Mouse (Mus musculus): ENCODE measurements around the gene Gm14226. TPM values are rescaled to one million over a fixed set of nuclear protein-coding genes. Genes with fewer than 3 reads are reported as not detected.
"Not testable (repeated sequence)": the region's sequence is repeated elsewhere in the genome, so short reads cannot be mapped to it uniquely, and the experiment has no call there.

The Gm14226 gene
- total RNA-seq (2014; fragmentation: Nextera tagmentation): not detected in 2 replicates
- not detected in 2 replicates for total RNA-seq (2017)

DNA sequence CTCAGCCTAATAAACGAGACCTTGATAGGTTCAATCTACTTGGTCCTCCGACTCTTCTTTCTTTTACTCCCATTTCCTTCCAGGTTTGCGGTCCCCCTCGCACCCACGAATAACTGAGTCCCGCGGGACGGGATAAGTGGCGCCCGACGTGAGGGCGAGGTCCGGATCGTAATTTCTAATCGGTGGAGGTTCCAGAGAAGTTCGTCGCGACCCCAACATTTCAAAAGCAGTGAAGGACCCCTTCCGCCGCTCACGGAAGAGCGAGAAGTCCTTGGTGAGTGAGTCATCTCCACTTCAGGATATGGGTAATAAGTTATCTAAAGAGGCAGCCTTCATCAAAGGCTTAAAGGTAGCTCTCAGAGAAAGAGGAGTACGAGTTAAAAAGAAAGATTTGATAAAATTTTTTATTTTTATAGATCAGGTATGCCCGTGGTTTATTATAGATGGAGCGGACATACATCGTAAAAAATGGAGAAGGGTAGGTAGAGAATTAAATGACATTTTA lies at the start of gene Gm14226:
TSS of gene Gm14226 (plus strand) at position 16 of the 505 bp plus-strand sequence.
- not testable (repeated sequence) for ATAC-seq (replicated peaks; ENCODE audit: low FRiP score, low TSS enrichment, poor library complexity, severe bottlenecking)

DNA sequence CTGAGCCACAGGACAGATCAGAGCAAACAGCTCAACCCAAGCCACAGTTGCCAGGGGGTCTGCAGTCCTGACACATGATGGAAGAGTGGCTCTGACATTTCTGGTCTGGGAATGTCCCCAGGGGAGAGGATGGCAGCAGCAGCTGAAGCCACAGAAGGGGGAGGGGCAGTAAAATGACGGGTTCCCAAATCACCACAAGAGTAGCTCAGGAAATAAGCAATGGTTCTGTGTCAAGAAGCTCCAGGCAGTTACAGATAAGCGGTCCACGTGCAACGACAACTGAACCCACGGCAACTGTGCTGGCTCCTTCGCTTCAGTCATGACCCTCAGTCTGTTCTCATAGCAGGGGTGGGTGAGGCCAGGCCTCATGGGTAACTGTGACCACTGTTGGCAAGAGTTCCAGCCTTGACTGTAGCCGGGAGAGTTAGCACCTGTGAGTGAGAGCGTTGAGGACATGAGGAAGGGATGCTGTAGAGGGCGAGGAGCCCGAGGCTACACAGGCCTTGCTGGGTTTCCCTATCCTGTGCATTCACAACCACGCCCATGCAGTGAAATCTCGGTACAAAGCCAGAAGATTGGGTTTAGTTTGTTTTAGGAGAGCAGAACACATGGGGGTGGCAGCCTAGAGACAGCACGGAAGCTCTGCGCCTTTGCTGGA lies 48.2 kb upstream of the Gm14226 start:
- ATAC-seq (replicated peaks; ENCODE audit: low FRiP score, low TSS enrichment, poor library complexity, severe bottlenecking): peak; percentile 75

DNA sequence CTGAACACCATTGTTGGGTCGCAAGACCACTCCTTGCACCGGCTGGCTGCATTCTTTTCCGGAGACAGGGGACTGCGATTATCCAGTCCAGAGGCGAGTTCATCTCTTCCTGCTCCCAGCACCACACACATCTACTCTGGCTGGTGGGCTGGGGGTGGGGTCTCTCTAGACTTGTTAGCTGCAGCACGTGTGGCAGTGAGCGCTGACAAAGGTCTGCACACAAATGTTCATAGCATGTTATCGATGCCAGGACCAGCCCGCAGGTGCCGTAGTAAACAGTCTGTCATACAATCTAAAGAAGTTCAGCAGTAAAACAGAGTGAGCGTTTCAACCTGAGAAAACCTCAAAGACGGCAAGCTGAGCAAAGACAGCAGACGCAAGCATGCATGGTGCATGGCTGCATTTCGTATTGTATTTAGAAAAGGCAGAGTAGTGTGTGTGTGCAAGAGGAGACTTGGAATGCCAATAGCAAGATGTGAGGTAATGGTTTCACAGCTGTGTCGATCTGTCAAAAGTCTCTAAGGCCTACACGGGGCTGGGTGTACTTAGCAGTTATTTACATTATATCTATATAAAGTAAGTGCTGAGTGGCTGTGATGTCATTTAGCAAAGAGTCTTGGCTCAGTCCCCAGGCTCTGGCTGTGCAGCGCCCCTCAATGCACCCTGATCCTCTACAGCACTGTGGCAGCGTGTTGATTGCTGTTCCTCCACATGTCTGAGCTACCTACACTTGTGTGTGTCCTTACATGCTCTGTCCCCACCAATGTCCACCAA lies 46.0 kb upstream of the Gm14226 start:
- no peak for ATAC-seq (replicated peaks; ENCODE audit: low FRiP score, low TSS enrichment, poor library complexity, severe bottlenecking)

DNA sequence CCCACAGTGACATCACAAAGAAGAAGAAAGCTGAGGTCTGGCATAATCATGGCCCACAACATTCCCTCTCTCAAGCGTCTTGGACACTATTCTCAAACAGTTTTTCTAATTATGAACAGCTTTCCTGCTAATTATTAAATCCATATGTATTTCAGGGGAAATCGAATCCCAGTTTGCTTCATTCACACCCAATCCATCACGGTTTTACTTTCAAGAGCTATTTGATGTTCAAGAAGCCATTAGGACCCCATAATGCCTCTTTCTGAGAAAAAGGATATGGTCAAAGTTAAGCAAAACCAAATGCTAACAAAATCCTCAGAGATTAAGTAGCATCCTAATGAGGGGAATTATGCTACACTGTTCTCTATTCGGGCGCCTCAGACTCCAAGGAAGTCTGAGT lies 45.1 kb upstream of the Gm14226 start:
- ATAC-seq (replicated peaks; ENCODE audit: low FRiP score, low TSS enrichment, poor library complexity, severe bottlenecking): no peak

DNA sequence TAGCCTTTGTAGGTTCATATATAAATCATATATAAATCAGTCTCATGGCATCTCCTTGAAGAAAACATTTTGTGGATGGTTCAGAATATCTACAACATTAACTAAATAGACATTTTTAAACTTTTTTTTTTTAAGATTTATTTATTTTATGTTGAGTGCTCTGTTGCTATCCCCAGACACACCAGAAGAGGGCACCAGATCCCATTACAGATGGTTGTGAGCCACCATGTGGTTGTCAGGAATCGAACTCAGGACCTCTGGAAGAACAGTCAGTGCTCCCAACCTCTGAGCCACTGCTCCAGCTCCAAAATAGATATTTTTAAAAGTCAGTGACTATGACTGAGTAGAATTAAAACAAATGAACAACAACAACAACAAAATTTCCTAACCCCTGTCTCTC lies 31.5 kb upstream of the Gm14226 start:
- ATAC-seq (replicated peaks; ENCODE audit: low FRiP score, low TSS enrichment, poor library complexity, severe bottlenecking): no peak

DNA sequence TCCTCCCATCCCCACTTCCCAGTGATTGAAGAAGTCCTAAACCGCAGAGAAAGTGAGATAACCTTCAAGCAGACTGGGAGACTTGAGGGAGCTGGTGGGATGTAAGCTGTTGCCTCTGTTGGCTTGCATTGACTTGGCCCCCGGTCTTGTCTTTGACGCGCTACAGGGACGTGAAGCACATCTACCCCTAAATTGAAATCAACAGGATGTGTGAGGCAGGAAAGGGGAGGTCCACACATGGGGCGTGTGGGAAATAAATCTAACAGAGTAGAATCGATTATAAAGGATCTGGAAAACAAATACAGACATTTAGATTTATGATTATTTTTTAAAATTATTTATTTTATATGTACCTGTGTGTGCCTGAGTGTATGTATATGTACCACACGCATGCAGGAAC lies 26.7 kb upstream of the Gm14226 start:
- ATAC-seq (replicated peaks; ENCODE audit: low FRiP score, low TSS enrichment, poor library complexity, severe bottlenecking): no peak

DNA sequence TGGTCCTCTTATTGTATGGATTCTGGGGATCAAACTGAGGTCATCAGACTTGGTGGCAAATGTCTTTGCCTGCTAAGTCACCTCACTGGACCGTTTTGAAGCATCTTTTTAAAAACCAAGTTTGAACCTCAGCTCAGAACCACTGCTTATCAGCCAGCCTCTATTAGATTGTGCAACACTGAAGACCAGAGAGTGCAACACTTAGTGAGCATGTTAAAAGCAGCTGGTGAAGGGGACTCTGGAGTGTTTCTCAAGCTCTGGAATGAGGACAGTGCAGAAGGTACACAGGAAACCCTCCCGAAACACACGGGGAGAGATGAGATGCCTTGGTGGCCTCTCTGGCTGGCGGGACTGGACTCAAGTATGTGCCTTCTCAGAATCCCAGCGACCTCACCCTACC lies 26.0 kb upstream of the Gm14226 start:
- no peak for ATAC-seq (replicated peaks; ENCODE audit: low FRiP score, low TSS enrichment, poor library complexity, severe bottlenecking)

DNA sequence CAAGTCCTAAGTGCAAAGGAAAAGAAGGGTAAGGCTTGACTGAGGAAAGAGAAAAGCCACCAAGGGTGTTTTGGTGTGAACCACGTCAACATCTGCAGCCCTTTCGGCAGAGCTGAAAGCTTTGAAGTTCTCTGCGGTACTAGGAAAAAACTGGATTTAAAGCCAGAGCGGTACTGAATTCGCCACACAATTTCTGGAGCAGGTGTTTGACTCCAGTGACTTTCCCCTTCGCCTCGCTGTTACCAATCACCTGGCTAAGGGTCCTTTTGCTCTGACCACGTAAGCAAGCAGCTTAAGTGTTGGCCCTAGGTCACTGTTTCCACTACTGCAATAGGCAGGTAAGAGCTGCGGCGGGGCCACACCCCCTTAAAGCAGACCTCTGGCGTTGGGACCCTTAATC lies 12.6 kb upstream of the Gm14226 start:
- no peak for ATAC-seq (replicated peaks; ENCODE audit: low FRiP score, low TSS enrichment, poor library complexity, severe bottlenecking)

DNA sequence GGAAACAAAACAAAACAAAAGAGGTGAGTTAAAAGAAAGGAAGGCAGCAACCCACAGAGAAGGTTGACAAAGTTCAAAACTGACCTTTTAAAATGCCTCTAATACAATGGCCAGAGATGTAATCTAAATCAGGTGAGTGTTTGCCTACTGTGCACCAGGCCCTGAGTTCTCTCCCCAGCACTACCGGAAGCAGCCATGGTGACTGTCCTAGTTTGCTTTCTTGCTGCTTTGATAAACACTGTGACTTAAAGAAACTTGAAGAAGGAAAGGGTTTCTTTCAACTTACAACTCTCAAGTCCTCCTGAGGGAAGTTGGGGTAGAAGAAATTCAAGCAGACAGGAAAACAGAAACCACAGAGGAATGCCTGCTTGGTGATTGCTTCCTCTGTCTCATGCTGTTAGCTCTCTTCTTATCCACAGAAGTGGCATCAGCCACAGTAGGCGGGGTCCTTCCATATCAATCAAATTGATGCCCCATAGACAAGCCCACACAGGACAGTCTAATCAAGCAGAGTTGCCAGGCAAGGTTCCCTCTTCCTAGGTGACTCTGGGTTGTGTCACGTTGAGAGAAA lies 6.9 kb upstream of the Gm14226 start:
- peak; percentile 70 for ATAC-seq (replicated peaks; ENCODE audit: low FRiP score, low TSS enrichment, poor library complexity, severe bottlenecking)

DNA sequence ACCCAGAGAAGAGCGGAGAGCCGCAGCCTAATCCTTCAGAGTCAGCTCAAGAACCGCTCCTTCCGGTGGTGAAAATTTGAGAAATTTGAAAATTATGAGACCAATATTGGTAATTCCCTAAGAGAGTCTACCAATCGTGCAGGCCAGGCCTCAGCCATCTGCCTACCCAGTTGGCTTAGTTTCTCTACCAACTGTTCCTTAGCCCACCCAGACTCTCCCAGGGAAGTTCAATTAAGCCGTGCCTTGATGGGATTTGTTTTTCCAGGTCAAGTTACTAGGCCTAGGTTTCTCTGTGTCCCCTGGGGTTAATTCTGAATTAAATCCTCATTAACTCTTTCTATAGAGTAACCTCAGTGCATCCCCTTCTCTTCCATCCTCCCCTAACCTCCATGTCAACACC lies 5.1 kb upstream of the Gm14226 start:
- no peak for ATAC-seq (replicated peaks; ENCODE audit: low FRiP score, low TSS enrichment, poor library complexity, severe bottlenecking)

DNA sequence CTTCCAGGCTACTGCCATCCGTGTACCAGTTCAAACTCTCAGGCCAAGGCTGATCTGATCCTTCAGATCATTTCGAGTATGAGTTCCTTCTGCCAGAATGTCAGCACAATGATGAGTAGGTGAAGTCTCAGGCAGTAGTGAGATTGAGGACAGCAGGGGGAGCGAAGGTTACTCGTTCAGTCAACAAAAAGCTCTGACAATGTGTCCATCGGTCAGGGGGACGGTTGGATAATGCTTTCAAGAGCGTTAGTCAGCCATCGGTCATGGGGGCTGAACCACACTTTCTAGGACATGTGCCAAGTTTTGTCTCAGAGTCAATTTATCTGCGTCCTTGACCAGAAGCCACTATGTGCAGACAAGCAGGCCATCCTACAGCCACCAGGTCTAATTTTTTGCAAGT lies 1.3 kb upstream of the Gm14226 start:
- ATAC-seq (replicated peaks; ENCODE audit: low FRiP score, low TSS enrichment, poor library complexity, severe bottlenecking): not testable (repeated sequence)

DNA sequence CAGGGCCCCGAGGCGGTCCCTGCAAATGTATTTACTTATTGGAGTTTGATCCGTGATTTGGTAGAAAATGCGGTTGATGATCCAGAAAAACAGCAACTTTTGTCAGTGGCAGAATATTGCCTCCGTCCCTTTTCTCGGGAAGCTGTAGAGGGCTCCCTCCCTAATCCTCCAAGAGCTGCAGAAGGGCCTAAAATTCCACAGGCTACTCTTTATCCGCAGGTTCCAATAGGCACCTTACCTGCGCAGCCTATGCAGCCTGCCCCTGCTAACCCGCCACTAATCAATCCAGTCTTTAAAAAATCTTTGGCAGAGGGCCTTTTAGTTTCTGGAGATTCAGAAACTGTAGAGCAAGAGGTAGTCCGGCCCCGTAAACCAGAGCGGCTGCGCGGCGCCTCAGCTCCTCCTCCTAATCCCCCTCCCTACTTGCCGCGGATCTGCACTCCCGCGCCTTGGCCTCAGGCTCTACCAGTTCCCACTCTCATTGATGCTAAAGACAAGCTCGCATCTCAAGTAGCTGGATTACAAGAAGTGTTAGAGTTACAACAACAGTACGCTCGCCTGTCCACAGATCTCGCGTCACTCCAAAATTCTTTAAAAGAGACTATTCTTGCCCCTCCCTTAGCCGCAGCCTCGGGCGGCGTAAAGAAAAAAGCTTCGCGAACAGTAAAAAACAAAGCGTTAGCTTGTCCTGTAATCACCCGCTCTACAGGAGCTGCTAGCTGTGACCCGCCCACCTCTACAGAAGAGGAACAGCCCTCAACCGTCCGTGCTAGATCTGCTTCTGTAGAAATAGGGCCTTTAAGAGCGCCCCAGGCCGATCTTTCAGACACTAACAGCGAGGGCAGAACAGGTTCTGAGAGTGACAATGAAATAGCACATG lies 936 bp downstream of the Gm14226 start:
- peak; percentile 94 for ATAC-seq (replicated peaks; ENCODE audit: low FRiP score, low TSS enrichment, poor library complexity, severe bottlenecking)

DNA sequence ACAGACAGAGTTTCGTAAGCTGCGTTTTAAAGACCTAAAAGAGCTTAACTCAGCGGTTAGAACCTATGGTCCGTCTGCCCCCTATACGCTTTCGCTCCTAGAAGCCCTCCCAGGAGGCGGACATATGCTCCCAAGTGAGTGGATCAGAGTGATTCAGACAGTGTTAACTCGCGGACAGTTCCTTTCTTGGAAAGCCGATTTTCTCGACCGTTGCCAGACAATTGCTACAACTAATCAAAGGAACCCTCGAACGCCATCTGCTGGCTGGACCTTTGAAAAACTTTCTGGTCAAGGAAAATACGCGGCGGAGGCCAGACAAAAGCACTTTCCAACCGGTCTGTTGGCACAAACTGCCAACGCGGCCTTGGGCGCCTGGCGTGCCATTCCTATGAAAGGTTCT lies 1.6 kb downstream of the Gm14226 start:
- peak; percentile 68 for ATAC-seq (replicated peaks; ENCODE audit: low FRiP score, low TSS enrichment, poor library complexity, severe bottlenecking)

DNA sequence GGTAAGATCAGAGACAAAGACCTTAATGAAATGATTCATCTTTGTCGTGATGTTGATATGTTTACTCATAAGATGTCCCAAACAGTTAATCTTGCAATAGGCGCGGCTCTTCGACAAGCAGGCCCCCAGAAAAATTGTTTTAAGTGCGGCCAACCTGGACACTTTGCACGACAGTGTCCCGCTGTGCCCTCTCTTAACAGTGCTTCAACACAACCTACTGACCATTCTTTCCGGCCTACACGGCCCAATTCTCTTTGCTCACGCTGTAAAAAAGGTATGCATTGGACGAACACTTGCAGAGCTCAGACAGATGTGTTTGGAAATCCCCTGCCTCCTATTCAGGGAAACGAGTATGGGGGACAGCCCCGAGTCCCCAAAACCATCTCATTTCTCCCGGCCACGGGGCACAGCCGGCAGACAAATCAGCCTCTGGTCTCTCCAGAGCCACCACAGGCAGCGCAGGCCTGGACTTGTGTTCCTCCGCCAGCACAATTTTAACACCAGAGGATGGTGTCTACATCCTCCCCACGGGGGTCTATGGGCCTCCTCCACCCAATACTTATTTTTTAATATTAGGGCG lies 2.3 kb downstream of the Gm14226 start:
- not testable (repeated sequence) for ATAC-seq (replicated peaks; ENCODE audit: low FRiP score, low TSS enrichment, poor library complexity, severe bottlenecking)

DNA sequence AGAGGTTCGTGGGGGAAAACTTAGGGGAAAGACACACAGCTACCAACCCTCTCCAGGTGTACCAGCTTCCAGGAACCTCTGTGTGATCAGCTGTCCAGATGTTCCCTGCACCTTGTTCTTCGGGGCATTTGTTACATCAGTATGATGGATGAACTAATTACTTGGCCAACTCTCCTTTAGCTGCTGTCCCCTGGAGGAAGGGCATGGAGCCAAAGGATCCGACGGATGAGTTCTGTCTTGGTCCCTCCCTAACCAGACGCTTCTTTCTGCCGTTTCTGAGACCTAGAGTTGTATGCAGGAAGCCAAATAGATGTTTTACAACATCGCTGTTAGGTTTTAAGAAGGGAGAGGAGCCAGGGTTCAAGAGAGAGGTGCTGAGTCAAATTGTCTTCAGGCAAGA lies 12.8 kb downstream of the Gm14226 start:
- ATAC-seq (replicated peaks; ENCODE audit: low FRiP score, low TSS enrichment, poor library complexity, severe bottlenecking): no peak

DNA sequence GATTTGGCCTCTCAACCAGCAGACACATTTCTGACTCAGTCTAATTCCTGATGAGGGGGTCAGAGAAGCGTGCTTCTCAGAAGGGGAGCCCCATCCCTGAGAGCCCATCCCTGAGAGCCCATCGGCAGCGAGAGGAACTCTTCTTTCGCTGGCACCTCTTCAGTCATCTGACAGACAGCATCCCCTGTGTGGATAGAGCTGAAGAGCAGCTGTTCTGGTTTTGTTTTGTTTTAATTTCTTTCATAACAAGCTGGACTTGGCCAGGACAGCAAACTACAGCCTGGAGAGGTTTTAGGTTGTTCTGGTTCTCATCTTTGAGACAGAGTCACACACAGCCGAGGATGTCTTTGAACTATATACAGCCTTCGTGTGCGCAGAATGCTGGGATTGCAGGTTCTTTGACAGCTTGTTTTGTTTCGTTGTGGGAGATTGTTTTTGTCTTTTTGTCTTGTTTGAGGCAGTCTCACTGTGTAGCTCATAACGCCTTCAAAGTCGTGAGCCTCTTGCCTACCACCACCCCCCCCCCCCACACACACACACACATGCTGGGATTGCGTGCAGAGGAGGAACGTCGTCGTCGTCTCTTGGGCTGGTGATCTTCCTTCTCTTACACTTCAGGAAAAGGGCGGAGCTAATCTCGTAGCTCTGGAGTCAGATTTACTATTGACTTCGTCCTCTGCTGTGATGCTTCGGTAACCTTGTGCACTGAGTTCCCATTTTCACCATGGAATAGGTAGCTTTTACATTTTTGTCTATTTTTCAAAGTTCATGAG lies 15.1 kb downstream of the Gm14226 start:
- no peak for ATAC-seq (replicated peaks; ENCODE audit: low FRiP score, low TSS enrichment, poor library complexity, severe bottlenecking)

DNA sequence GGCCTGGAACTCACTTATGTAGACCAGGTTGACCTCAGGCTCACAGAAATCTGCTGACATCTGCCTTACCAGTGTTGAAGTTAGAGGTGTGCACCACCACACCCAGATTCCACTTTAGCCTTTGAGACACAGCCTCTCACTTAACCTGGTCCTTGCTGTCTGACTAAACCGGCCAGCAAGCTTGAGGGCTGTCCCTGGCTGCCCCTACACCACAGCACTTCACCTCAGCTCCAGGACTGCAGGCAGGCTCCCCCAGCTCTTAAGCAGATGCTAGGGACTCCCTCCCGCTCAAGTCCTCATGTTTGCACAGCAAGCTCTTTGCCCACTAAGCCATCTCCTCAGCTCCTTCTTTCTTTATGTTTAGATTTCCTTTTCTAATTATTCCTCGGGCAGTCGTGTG lies 21.9 kb downstream of the Gm14226 start:
- ATAC-seq (replicated peaks; ENCODE audit: low FRiP score, low TSS enrichment, poor library complexity, severe bottlenecking): no peak

DNA sequence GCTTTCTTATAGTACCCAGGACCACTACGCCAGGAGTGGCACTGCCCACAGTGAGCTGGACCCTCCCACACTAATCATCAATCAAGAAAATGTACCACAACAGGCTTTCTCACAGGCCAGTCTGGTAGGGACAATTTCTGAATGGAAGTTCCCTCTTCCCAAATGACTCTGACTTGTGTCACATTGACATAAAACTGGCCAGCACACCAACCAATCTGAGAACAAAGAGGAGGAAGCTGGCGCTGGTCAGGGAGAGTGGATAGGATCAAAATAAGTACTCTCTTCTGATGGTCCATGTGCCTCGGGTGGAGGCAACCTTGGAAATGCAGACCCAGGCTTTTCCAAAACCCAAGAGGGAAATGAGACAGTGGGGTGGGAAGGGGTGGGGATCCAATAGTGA lies 26.5 kb downstream of the Gm14226 start:
- ATAC-seq (replicated peaks; ENCODE audit: low FRiP score, low TSS enrichment, poor library complexity, severe bottlenecking): no peak

DNA sequence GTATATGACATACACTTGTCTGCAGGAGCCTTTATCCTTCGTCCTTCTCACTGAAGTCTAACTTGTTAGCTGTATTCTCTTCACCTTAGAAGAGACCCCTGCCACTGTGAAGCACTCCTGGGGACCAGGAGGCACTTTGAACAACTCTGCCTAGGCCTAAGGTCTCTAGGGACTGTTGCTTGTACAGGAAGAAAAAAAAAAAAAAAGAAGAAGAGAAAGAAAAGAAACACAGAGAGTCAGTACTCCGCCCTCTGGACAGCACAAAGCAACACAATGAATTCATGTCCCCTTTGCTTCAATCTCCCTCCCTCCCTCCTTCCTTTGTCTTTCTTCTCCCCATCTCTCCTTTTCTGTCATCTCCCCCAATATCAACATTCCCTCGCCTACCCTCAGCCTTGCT lies 27.0 kb downstream of the Gm14226 start:
- no peak for ATAC-seq (replicated peaks; ENCODE audit: low FRiP score, low TSS enrichment, poor library complexity, severe bottlenecking)
